Mouse (Mus musculus): Measurements from ENCODE around the gene Gdf10. TPM values are rescaled to one million over a fixed set of nuclear protein-coding genes. Genes with fewer than 3 reads are reported as not detected.

The Gdf10 gene
- polyA plus RNA-seq, 1 experiment, result 1.1 TPM

Other genes starting within 250 kb of the Gdf10 start
- gene Gdf2, start 17.5 kb downstream of the Gdf10 start, polyA plus RNA-seq (2012; rRNA removed), result not detected in 2 replicates
- not detected in 2 replicates for gene Rbp3, start 30.4 kb downstream of the Gdf10 start, polyA plus RNA-seq (2012; rRNA removed)
- not detected in 2 replicates for gene Zfp488, start 55.2 kb downstream of the Gdf10 start, polyA plus RNA-seq (2012; rRNA removed)
- not detected in 2 replicates for gene Gm30083, start 91.6 kb downstream of the Gdf10 start, polyA plus RNA-seq (2012; rRNA removed)
- gene Gm5460, start 93.2 kb downstream of the Gdf10 start, polyA plus RNA-seq (2012; rRNA removed), result not detected in 2 replicates
- gene Antxrl, start 129.1 kb downstream of the Gdf10 start, polyA plus RNA-seq (2012; rRNA removed), result not detected in 2 replicates
- 0.49 and 0.69 TPM in 2 replicates for gene Anxa8, start 162.4 kb downstream of the Gdf10 start, polyA plus RNA-seq (2012; rRNA removed)
- gene A630023A22Rik, start 179.2 kb downstream of the Gdf10 start, polyA plus RNA-seq (2012; rRNA removed), result not detected in 2 replicates
- 0.47 and 1.1 TPM in 2 replicates for gene Npy4r, start 228.9 kb downstream of the Gdf10 start, polyA plus RNA-seq (2012; rRNA removed)

All from large intestine, adult 2 months (tissue).